ENCODE assay signal across 8 mouse cellular contexts in genomic region chr13:95327345-95327741, GRCm38 (mm10). TPM values are rescaled to one million over a fixed set of nuclear protein-coding genes. Genes with fewer than 3 reads are reported as not detected.
DNase-seq lines count a peak whose midpoint lies in the region; ATAC-seq lines count a peak whose summit lies in the region.

No protein-coding gene starts in this region.

- peak overlapping the region; percentile 74 for H3K27ac ChIP-seq in midbrain, embryonic 12.5 days (replicated peaks)

- H3K4me2 ChIP-seq in midbrain, embryonic 12.5 days (replicated peaks) = peak overlapping the region; percentile 68

- 3% methylated on average over 5 of the region's 5 CpGs for WGBS in midbrain, embryonic 12.5 days

- peaks cover 43% of the 10 kb centered on the region for H3K4me1 ChIP-seq in megakaryocyte, embryonic 14.5 days
- peaks cover 34% of the 10 kb centered on the region for H3K4me1 ChIP-seq in midbrain, embryonic 12.5 days

- H3K9ac ChIP-seq in midbrain, embryonic 12.5 days (replicated peaks) = peak overlapping the region; percentile 52

- peak overlapping the region; percentile 83 for H3K4me3 ChIP-seq in megakaryocyte, embryonic 14.5 days (replicated peaks)
- peak overlapping the region; percentile 82 for H3K4me3 ChIP-seq in midbrain, embryonic 12.5 days

- H3K27me3 ChIP-seq in megakaryocyte, embryonic 14.5 days (replicated peaks) = peaks cover 19% of the 10 kb centered on the region
- no peaks in the 10 kb centered on the region for H3K27me3 ChIP-seq in midbrain, embryonic 12.5 days

- peak; percentile 50 for DNase-seq in heart, postnatal 4 days
- DNase-seq in layer of hippocampus, postnatal 36 days = peak; percentile 24 to 31
- no peak for DNase-seq in left cerebral cortex, adult 8-10 months (ENCODE audit: low spot score in 2 of 2)
- no peak for DNase-seq in urinary bladder, postnatal 10 days (ENCODE audit: low spot score)

- H3K9me3 ChIP-seq in megakaryocyte, embryonic 14.5 days = no peaks in the 10 kb centered on the region
- H3K9me3 ChIP-seq in midbrain, embryonic 12.5 days = no peaks in the 10 kb centered on the region

- ATAC-seq in megakaryocyte, adult 5-6 weeks (ENCODE audit: poor library complexity, severe bottlenecking) = no peak
- peak; percentile 7 for ATAC-seq in common myeloid progenitor, adult 5-6 weeks (replicated peaks; ENCODE audit: low read depth, poor library complexity, severe bottlenecking)
- ATAC-seq in midbrain, embryonic 12.5 days (ENCODE audit: low FRiP score, low read depth) = peak; percentile 44; the same call in 1 of the 2 replicates

- no peaks in the 10 kb centered on the region for H3K36me3 ChIP-seq in megakaryocyte, embryonic 14.5 days (replicated peaks; ENCODE audit: low read length)
- no peaks in the 10 kb centered on the region for H3K36me3 ChIP-seq in midbrain, embryonic 12.5 days

RNA-seq across cellular contexts. Expression of gene Zbed3, which starts 3.9 kb away (rescaled TPM):
- 5.3 and 12.4 TPM in 2 replicates for polyA plus RNA-seq in megakaryocyte, embryonic 14.5 days (2012; ENCODE audit: insufficient read depth, low replicate concordance)
- 14.5 and 16.8 TPM in 2 replicates for total RNA-seq in megakaryocyte, adult 5-6 weeks (2015)
- total RNA-seq in megakaryocyte, adult 5-6 weeks (2017) = 2.3 and 4.6 TPM in 2 replicates
- 9.8 and 12.6 TPM in 2 replicates for total RNA-seq in common myeloid progenitor, adult 5-6 weeks (2017)
- 10 to 100 TPM; 47.5 to 49.6 TPM for total RNA-seq in heart, postnatal 4 days (2021)
- 10 to 100 TPM; 11.9 to 14.8 TPM for total RNA-seq in layer of hippocampus, postnatal 36 days (2021)
- 53.1 and 62.3 TPM in 2 replicates for polyA plus RNA-seq in midbrain, embryonic 12.5 days (2016; fragmentation: Nextera tagmentation; extraction: Ambion mirVana)
- 10 to 100 TPM; 14.1 to 18.4 (median 16.1) TPM for total RNA-seq in left cerebral cortex, adult 8-10 months (2022)

RNA-seq across cellular contexts. Expression of gene Aggf1, which starts 47.8 kb away (rescaled TPM):
- 10.7 and 35.3 TPM in 2 replicates for polyA plus RNA-seq in megakaryocyte, embryonic 14.5 days (2012; ENCODE audit: insufficient read depth, low replicate concordance)
- 21.2 and 22.2 TPM in 2 replicates for total RNA-seq in megakaryocyte, adult 5-6 weeks (2015)
- total RNA-seq in megakaryocyte, adult 5-6 weeks (2017) = 38.1 and 40.3 TPM in 2 replicates
- 56.7 and 63.6 TPM in 2 replicates for total RNA-seq in common myeloid progenitor, adult 5-6 weeks (2017)
- total RNA-seq in heart, postnatal 4 days (2021) = 10 to 100 TPM; 27.9 to 28.3 TPM
- 10 to 100 TPM; 49.3 to 49.7 TPM for total RNA-seq in layer of hippocampus, postnatal 36 days (2021)
- 54.9 and 58.6 TPM in 2 replicates for polyA plus RNA-seq in midbrain, embryonic 12.5 days (2016; fragmentation: Nextera tagmentation; extraction: Ambion mirVana)
- total RNA-seq in left cerebral cortex, adult 8-10 months (2022) = 10 to 100 TPM; 46.3 to 49.9 (median 48.2) TPM

Comparison
In these comparisons a context has a peak if more than half of its experiments do, and no peak if none do; other contexts are left out.
1. DNase-seq: peak in heart, postnatal 4 days (single experiment) and layer of hippocampus, postnatal 36 days (2 of 2); none in left cerebral cortex, adult 8-10 months (0 of 2) and urinary bladder, postnatal 10 days (single experiment).